Mouse (Mus musculus): ENCODE measurements around the gene Utrn.

- TF ChIP-seq POLR2A (IDR thresholded peaks at IDR 0.05; ENCODE audit: borderline replicate concordance, extremely low read depth, insufficient read depth, insufficient read length, poor library complexity, severe bottlenecking): no peak
- TF ChIP-seq CTCF (IDR thresholded peaks at IDR 0.05; ENCODE audit: borderline replicate concordance, extremely low read depth, insufficient read depth, insufficient read length): no peak
Observed at GRCm38 (mm10) chr10:12795796-12796509, 73.2 kb downstream of the Utrn start.
